Mouse (Mus musculus): ENCODE measurements around the gene Oaz1. TPM values are rescaled to one million over a fixed set of nuclear protein-coding genes. Genes with fewer than 3 reads are reported as not detected.

Gene Oaz1
- polyA plus RNA-seq, 1 experiment from 2014 or later, result 1,935 TPM

DNA sequence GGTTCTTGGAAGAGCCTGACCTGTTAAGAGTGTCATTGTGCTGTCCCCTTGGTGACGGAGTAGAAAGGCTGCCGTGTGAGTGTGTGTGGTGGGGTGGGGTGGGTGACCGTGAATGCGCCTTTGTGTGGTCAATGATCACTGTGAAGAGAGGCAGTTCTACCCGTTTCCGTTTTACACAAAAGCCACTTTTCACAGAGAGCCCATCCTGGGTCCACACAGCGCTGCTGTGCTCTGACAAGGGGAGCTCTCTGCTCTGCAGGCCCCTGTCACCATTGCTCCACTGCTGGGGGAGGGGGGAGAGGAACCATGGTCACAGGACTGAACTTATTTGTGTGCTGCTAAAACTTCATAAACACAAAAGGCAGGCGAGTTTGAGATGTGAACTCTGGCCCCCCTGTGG, 30.9 kb downstream of the Oaz1 start:
- H3K27me3 ChIP-seq (ENCODE audit: control insufficient read depth, insufficient read depth, low read length), result no peaks in the 10 kb centered on the region
- peak overlapping the region; percentile 23; the same call in 1 of the 2 replicates for H3K4me3 ChIP-seq (ENCODE audit: low read depth, low read length)
- no peak for ATAC-seq (replicated peaks; ENCODE audit: insufficient number of reproducible peaks, low FRiP score, low TSS enrichment)
- H3K4me2 ChIP-seq, result peak overlapping the region; percentile 100
- WGBS (ENCODE audit: insufficient replicate concordance), result 75% methylated on average over 8 of the region's 8 CpGs
- H3K9me3 ChIP-seq (replicated peaks; ENCODE audit: control insufficient read depth, low read length), result no peaks in the 10 kb centered on the region
- H3K9ac ChIP-seq (ENCODE audit: low read depth, low read length), result peak overlapping the region; percentile 61
- peaks cover 5% of the 10 kb centered on the region for H3K36me3 ChIP-seq (ENCODE audit: control insufficient read depth, insufficient read depth, low read length)
- peaks cover 18% of the 10 kb centered on the region for H3K4me1 ChIP-seq (ENCODE audit: control insufficient read depth, insufficient read depth, low read length)
- peak overlapping the region; percentile 88 for H3K27ac ChIP-seq (ENCODE audit: low read depth, low read length)

DNA sequence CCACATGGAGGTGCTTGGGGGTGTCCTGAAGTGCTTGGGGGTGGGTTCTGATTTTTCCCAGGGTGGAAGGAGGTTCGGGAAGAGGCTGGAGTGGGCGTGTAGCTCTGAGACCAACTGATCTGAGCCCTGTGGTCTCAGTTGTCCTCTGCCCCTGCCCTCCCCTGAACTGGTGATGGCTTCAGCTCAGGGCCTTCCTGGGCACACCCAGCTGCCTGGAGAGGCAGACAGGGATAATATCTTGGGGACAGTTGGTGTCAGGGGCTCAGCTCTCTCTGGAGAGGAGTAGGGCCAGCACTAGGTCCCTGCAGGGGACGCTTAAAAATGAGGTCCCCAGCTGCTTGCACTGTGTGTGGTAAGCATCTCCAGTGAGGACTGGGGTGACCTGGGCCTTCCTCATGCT, 31.4 kb downstream of the Oaz1 start:
- peak; percentile 52; the same call in 1 of the 2 replicates for ATAC-seq (replicated peaks; ENCODE audit: insufficient number of reproducible peaks, low FRiP score, low TSS enrichment)
- Histone ChIP-seq H3K4me3 (ENCODE audit: low read depth, low read length) (peak overlapping the region; percentile 23; the same call in 1 of the 2 replicates), H3K9me3 (replicated peaks; ENCODE audit: control insufficient read depth, low read length) (no peaks in the 10 kb centered on the region), H3K27me3 (ENCODE audit: control insufficient read depth, insufficient read depth, low read length) (no peaks in the 10 kb centered on the region), H3K9ac (ENCODE audit: low read depth, low read length) (peak overlapping the region; percentile 61; the same call in 1 of the 2 replicates), H3K4me2 (peak overlapping the region; percentile 100), H3K4me1 (ENCODE audit: control insufficient read depth, insufficient read depth, low read length) (peaks cover 18% of the 10 kb centered on the region), H3K27ac (ENCODE audit: low read depth, low read length) (peak overlapping the region; percentile 88), H3K36me3 (ENCODE audit: control insufficient read depth, insufficient read depth, low read length) (peaks cover 3% of the 10 kb centered on the region; the same call in 1 of the 2 replicates)
- 65% methylated on average over 3 of the region's 3 CpGs for WGBS (ENCODE audit: insufficient replicate concordance)

DNA sequence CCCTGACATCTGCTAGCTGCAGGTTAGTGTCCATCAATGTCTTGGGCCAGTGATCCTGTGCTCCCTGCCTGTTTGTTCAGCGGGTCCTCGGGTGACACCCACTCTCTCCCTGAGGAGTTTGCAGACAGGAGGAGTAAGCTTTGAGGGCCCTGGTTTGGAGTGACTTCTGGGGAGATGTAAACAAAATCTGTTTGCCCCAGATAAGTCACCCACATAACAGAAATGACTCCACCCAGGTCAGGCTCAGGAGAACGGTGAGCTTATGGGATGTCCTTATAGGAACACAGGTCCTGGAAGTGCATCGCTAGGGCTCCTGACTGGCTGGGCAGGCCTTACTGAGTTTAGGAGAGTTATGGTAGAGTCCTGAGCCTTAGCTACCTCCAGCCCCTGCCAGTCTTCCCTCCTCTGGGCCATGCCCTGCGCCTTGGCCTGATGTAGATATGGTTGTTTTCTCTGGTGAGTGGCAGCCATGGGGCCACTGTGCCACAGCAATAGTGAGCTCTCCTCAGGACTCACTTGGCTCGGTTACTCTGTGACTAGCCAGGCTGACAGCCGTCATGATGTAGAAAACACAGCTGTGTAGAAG, 32.0 kb downstream of the Oaz1 start:
- H3K9me3 ChIP-seq (replicated peaks; ENCODE audit: control insufficient read depth, low read length), result no peaks in the 10 kb centered on the region
- peak; percentile 60 for ATAC-seq (replicated peaks; ENCODE audit: insufficient number of reproducible peaks, low FRiP score, low TSS enrichment)
- H3K27me3 ChIP-seq (ENCODE audit: control insufficient read depth, insufficient read depth, low read length), result no peaks in the 10 kb centered on the region
- H3K36me3 ChIP-seq (ENCODE audit: control insufficient read depth, insufficient read depth, low read length), result peaks cover 7% of the 10 kb centered on the region
- WGBS (ENCODE audit: insufficient replicate concordance), result 68% methylated on average over 7 of the region's 7 CpGs
- peak overlapping the region; percentile 23; the same call in 1 of the 2 replicates for H3K4me3 ChIP-seq (ENCODE audit: low read depth, low read length)
- peak overlapping the region; percentile 88 for H3K27ac ChIP-seq (ENCODE audit: low read depth, low read length)
- H3K4me2 ChIP-seq, result peak overlapping the region; percentile 100
- peak overlapping the region; percentile 49 for H3K9ac ChIP-seq (ENCODE audit: low read depth, low read length)
- peaks cover 18% of the 10 kb centered on the region for H3K4me1 ChIP-seq (ENCODE audit: control insufficient read depth, insufficient read depth, low read length)

DNA sequence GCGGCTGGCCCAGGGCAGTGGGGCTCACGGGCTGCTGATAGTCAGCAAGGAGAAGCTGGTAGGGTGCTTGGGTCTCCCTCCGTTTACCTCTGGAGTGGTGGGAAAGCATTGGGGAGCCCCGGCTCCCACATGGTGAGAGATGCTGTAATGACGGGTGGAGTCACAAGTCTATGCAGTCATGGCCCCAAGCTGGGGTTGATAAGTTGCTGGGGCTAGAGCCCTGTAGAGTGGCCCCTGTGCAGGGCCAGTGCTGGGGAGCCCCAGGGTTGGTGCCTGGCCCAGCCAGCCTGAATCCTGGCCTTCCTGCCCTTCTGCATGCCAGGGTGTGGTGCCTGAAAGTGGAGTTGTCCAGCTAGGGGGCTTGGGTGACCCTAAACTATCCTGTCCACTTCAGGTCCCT, 35.8 kb downstream of the Oaz1 start:
- no peak overlapping the region for H3K27ac ChIP-seq (ENCODE audit: low read depth, low read length)
- no peak overlapping the region for H3K4me2 ChIP-seq
- H3K36me3 ChIP-seq (ENCODE audit: control insufficient read depth, insufficient read depth, low read length), result peaks cover 18% of the 10 kb centered on the region

DNA sequence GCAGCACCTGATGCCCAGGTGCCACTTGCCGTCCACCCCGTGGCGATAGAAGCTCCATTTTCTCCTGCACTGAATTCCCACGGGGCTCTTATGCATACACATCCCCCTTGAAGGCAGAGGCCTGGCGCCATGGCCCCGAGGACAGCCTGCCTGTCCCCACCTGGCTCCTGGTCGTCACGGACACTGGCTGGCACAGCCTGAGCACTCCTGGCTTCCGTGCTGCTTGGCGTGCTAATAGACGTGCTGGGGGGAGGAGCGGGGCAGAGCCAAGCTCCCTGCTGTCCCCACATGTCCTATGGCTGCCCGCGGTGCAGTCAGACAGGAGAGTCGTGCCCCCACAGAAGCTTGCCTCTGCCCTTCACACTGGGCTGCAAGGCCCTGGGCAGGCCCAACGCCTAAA, 38.0 kb downstream of the Oaz1 start:
- H3K36me3 ChIP-seq (ENCODE audit: control insufficient read depth, insufficient read depth, low read length), result peaks cover 18% of the 10 kb centered on the region
- 91% methylated on average over 16 of the region's 16 CpGs for WGBS (ENCODE audit: insufficient replicate concordance)

More for the DNA sequence above, 35.8 kb downstream of the Oaz1 start:
- Histone ChIP-seq H3K4me3 (ENCODE audit: low read depth, low read length) (no peak overlapping the region), H3K27me3 (ENCODE audit: control insufficient read depth, insufficient read depth, low read length) (no peaks in the 10 kb centered on the region), H3K4me1 (ENCODE audit: control insufficient read depth, insufficient read depth, low read length) (0 out of 2 replicates have a peak, but pooled peaks cover 2% of the 10 kb centered on the region), H3K9ac (ENCODE audit: low read depth, low read length) (no peak overlapping the region), H3K9me3 (replicated peaks; ENCODE audit: control insufficient read depth, low read length) (no peaks in the 10 kb centered on the region)
- WGBS (ENCODE audit: insufficient replicate concordance), result 86% methylated on average over 5 of the region's 5 CpGs
- no peak for ATAC-seq (replicated peaks; ENCODE audit: insufficient number of reproducible peaks, low FRiP score, low TSS enrichment)

DNA sequence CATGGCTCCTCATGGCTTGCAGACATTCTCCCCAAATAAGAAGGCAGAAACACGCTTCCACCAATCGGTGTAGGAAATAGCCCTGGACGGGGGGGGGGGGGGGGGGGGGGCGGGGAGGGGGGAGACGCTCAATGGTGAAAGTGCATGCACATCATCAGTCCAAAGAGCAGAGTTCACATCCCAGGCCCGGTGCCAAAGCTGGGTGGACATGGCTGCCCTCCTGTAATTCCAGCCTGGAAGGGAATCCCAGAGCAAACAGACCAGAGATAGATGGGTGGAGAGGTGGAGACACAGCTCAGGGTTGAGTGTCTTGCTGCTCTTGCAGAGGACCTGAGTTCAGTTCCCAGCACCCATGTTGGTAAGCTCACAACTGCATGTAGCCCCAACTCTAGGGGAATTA, 44.5 kb downstream of the Oaz1 start:
- H3K9me3 ChIP-seq (replicated peaks; ENCODE audit: control insufficient read depth, low read length), result no peaks in the 10 kb centered on the region
- H3K4me3 ChIP-seq (ENCODE audit: low read depth, low read length), result no peak overlapping the region
- no peaks in the 10 kb centered on the region for H3K4me1 ChIP-seq (ENCODE audit: control insufficient read depth, insufficient read depth, low read length)
- H3K4me2 ChIP-seq, result no peak overlapping the region
- no peak overlapping the region for H3K27ac ChIP-seq (ENCODE audit: low read depth, low read length)
- no peak overlapping the region for H3K9ac ChIP-seq (ENCODE audit: low read depth, low read length)
- peaks cover 10% of the 10 kb centered on the region for H3K27me3 ChIP-seq (ENCODE audit: control insufficient read depth, insufficient read depth, low read length)
- H3K36me3 ChIP-seq (ENCODE audit: control insufficient read depth, insufficient read depth, low read length), result peaks cover 2% of the 10 kb centered on the region; the same call in 1 of the 2 replicates
- ATAC-seq (replicated peaks; ENCODE audit: insufficient number of reproducible peaks, low FRiP score, low TSS enrichment), result no peak
- 82% methylated on average over 1 of the region's 6 CpGs for WGBS (ENCODE audit: insufficient replicate concordance)

More for the DNA sequence above, 38.0 kb downstream of the Oaz1 start:
- H3K4me3 ChIP-seq (ENCODE audit: low read depth, low read length), result no peak overlapping the region
- no peak overlapping the region for H3K9ac ChIP-seq (ENCODE audit: low read depth, low read length)
- H3K4me2 ChIP-seq, result no peak overlapping the region
- no peaks in the 10 kb centered on the region for H3K4me1 ChIP-seq (ENCODE audit: control insufficient read depth, insufficient read depth, low read length)
- no peak overlapping the region for H3K27ac ChIP-seq (ENCODE audit: low read depth, low read length)
- H3K27me3 ChIP-seq (ENCODE audit: control insufficient read depth, insufficient read depth, low read length), result no peaks in the 10 kb centered on the region
- H3K9me3 ChIP-seq (replicated peaks; ENCODE audit: control insufficient read depth, low read length), result no peaks in the 10 kb centered on the region
- no peak for ATAC-seq (replicated peaks; ENCODE audit: insufficient number of reproducible peaks, low FRiP score, low TSS enrichment)

DNA sequence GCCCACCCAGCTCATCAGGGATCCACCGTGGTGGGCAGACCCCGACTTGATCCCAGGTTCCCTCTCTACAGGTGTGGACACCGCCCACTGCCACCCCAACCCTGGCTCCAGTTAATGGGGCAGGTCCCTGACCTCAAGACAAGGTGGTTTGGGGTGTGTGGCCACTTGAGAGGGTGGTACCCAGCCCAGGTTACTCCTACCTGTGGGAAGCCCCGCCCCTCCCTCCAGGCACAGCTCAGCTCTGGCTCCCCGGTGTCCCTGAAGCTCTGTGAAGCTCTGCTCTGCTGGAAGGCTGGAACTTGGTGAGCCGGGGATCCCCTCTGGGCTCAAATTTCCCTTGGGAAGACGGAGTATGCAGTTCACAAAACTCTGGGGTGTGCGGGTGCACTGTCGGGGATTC, 45.1 kb downstream of the Oaz1 start, which contains the start of gene Tmprss9:
Gene Tmprss9 (plus strand): TSS at position 268 of the 400 bp plus-strand sequence.
- no peak within 1 kb of the TSS for H3K9ac ChIP-seq (ENCODE audit: low read depth, low read length)
- 23% methylated on average over 9 of the region's 9 CpGs for WGBS (ENCODE audit: insufficient replicate concordance)

DNA sequence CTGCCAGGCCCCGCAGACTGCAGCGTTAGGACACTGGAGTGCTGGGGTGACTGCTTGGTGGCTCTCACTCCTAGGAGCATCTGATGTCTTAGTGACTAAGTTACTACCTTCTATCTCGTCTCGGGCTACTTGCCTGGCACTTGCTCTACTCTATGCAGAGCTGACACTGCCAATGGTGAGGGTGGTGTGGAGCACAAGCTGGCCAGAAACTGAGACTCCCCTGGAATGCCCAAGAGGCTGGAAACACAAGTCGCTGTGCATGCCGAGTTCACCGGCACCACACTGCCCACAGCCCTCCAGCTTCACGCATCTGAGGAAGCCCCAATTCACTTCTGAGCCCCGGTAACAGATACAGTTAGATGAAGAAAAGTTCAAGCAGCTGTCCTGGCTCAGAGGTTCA, 47.6 kb downstream of the Oaz1 start:
- no peak overlapping the region for H3K4me3 ChIP-seq (ENCODE audit: low read depth, low read length)
- no peaks in the 10 kb centered on the region for H3K36me3 ChIP-seq (ENCODE audit: control insufficient read depth, insufficient read depth, low read length)
- H3K27me3 ChIP-seq (ENCODE audit: control insufficient read depth, insufficient read depth, low read length), result peaks cover 10% of the 10 kb centered on the region
- WGBS (ENCODE audit: insufficient replicate concordance), result 71% methylated on average over 9 of the region's 9 CpGs
- no peak overlapping the region for H3K9ac ChIP-seq (ENCODE audit: low read depth, low read length)
- ATAC-seq (replicated peaks; ENCODE audit: insufficient number of reproducible peaks, low FRiP score, low TSS enrichment), result no peak
- H3K27ac ChIP-seq (ENCODE audit: low read depth, low read length), result no peak overlapping the region
- no peak overlapping the region for H3K4me2 ChIP-seq
- peaks cover 5% of the 10 kb centered on the region for H3K4me1 ChIP-seq (ENCODE audit: control insufficient read depth, insufficient read depth, low read length)
- H3K9me3 ChIP-seq (replicated peaks; ENCODE audit: control insufficient read depth, low read length), result no peaks in the 10 kb centered on the region

More for the DNA sequence above, 45.1 kb downstream of the Oaz1 start, which contains the start of gene Tmprss9:
- H3K4me2 ChIP-seq, result no peak within 1 kb of the TSS
- peaks cover 1% of the 10 kb centered on the region for H3K4me1 ChIP-seq (ENCODE audit: control insufficient read depth, insufficient read depth, low read length)
- no peak within 1 kb of the TSS for H3K27ac ChIP-seq (ENCODE audit: low read depth, low read length)
- no peak for ATAC-seq (replicated peaks; ENCODE audit: insufficient number of reproducible peaks, low FRiP score, low TSS enrichment)
- no peaks in the 10 kb centered on the region for H3K36me3 ChIP-seq (ENCODE audit: control insufficient read depth, insufficient read depth, low read length)
- H3K4me3 ChIP-seq (ENCODE audit: low read depth, low read length), result no peak within 1 kb of the TSS
- no peaks in the 10 kb centered on the region for H3K9me3 ChIP-seq (replicated peaks; ENCODE audit: control insufficient read depth, low read length)
- peaks cover 10% of the 10 kb centered on the region for H3K27me3 ChIP-seq (ENCODE audit: control insufficient read depth, insufficient read depth, low read length)

DNA sequence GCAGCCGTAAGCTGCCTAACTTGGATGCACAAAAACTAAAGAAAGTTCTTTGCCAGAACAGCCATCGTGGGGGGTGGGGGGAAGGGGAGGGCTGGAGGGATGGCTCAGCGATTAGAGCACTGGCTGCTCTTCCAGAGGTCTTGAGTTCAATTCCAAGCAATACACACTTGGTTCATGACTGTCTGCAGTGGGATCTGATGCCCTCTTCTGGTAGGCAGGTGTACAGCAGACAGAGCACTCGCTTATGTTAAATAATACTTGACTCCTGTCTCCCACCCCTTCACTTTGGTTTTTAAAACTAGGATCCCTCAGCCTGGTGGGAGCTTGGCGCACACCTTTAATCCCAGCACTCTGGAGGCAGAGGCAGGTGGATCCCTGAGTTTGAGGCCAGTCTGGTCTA, 49.6 kb downstream of the Oaz1 start:
- WGBS (ENCODE audit: insufficient replicate concordance), result 27% methylated on average over 5 of the region's 5 CpGs
- Histone ChIP-seq H3K27ac (ENCODE audit: low read depth, low read length) (no peak overlapping the region), H3K4me3 (ENCODE audit: low read depth, low read length) (no peak overlapping the region), H3K4me2 (no peak overlapping the region), H3K4me1 (ENCODE audit: control insufficient read depth, insufficient read depth, low read length) (peaks cover 5% of the 10 kb centered on the region), H3K36me3 (ENCODE audit: control insufficient read depth, insufficient read depth, low read length) (no peaks in the 10 kb centered on the region), H3K27me3 (ENCODE audit: control insufficient read depth, insufficient read depth, low read length) (peaks cover 10% of the 10 kb centered on the region), H3K9me3 (replicated peaks; ENCODE audit: control insufficient read depth, low read length) (no peaks in the 10 kb centered on the region), H3K9ac (ENCODE audit: low read depth, low read length) (0 out of 2 replicates have a peak overlapping the region, but pooled peaks have one; percentile 43)
- no peak for ATAC-seq (replicated peaks; ENCODE audit: insufficient number of reproducible peaks, low FRiP score, low TSS enrichment)
